ENCODE assay signal across 8 mouse cellular contexts in the genomic region with DNA sequence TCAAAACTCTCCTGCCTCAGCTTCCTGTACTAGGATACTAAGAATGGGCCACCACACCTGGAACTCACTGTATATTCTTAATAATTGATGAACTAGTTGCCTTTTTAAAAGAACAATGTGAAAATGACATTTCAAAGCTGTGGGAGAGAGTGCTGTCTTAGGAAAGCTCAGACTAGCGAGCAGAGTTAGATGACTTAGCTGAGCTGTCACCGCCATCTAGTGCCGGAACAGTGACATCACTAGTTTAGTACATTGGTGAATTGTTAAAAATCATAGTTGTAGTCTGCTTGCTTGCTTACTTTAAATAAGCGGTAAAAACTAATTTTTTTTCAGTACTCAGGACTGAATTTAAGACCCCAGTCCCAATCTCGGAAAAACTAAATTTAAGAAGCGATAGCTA. TPM values are rescaled to one million over a fixed set of nuclear protein-coding genes. Genes with fewer than 3 reads are reported as not detected.
DNase-seq lines count a peak whose midpoint lies in the region; ATAC-seq lines count a peak whose summit lies in the region.

No protein-coding gene starts in this region.

- no peak overlapping the region for H3K9ac ChIP-seq in embryonic facial prominence, embryonic 15.5 days
- H3K9ac ChIP-seq in hindbrain, embryonic 14.5 days: no peak overlapping the region
- H3K9ac ChIP-seq in liver, embryonic 11.5 days (ENCODE audit: low read depth, low read length): no peak overlapping the region
- H3K9ac ChIP-seq in neural tube, embryonic 13.5 days: no peak overlapping the region

- no peaks in the 10 kb centered on the region for H3K36me3 ChIP-seq in embryonic facial prominence, embryonic 15.5 days
- H3K36me3 ChIP-seq in hindbrain, embryonic 14.5 days (replicated peaks; ENCODE audit: control insufficient read depth, insufficient read depth): no peaks in the 10 kb centered on the region
- H3K36me3 ChIP-seq in liver, embryonic 11.5 days (ENCODE audit: control insufficient read depth, insufficient read depth, low read length): no peaks in the 10 kb centered on the region
- no peaks in the 10 kb centered on the region for H3K36me3 ChIP-seq in neural tube, embryonic 13.5 days

- 8% methylated on average over 6 of the region's 6 CpGs for WGBS in embryonic facial prominence, embryonic 15.5 days
- WGBS in hindbrain, embryonic 14.5 days: 11% methylated on average over 6 of the region's 6 CpGs
- WGBS in liver, embryonic 11.5 days: 7% methylated on average over 6 of the region's 6 CpGs
- 9% methylated on average over 6 of the region's 6 CpGs for WGBS in neural tube, embryonic 13.5 days

- H3K27ac ChIP-seq in embryonic facial prominence, embryonic 15.5 days (replicated peaks): no peak overlapping the region
- H3K27ac ChIP-seq in hindbrain, embryonic 14.5 days: no peak overlapping the region
- H3K27ac ChIP-seq in liver, embryonic 11.5 days (ENCODE audit: low read depth, low read length): no peak overlapping the region
- H3K27ac ChIP-seq in neural tube, embryonic 13.5 days (replicated peaks): no peak overlapping the region

- DNase-seq in urinary bladder, postnatal 25 days (ENCODE audit: low spot score): peak; percentile 43
- DNase-seq in urinary bladder, postnatal 10 days (ENCODE audit: low spot score): no peak
- peak; percentile 66 to 72 for DNase-seq in adrenal gland, postnatal 36 days
- peak; percentile 84 for DNase-seq in hindbrain, embryonic 14.5 days (ENCODE audit: low spot score)
- DNase-seq in liver, embryonic 11.5 days (ENCODE audit: low spot score): no peak
- peak; percentile 49 for DNase-seq in thymus, postnatal 36 days

- H3K4me1 ChIP-seq in embryonic facial prominence, embryonic 15.5 days: peaks cover 25% of the 10 kb centered on the region
- H3K4me1 ChIP-seq in hindbrain, embryonic 14.5 days (replicated peaks; ENCODE audit: control insufficient read depth, insufficient read depth, low read length): no peaks in the 10 kb centered on the region
- H3K4me1 ChIP-seq in liver, embryonic 11.5 days (replicated peaks; ENCODE audit: control insufficient read depth, insufficient read depth, low read length): peaks cover 26% of the 10 kb centered on the region
- H3K4me1 ChIP-seq in neural tube, embryonic 13.5 days (replicated peaks): no peaks in the 10 kb centered on the region

- no peaks in the 10 kb centered on the region for H3K9me3 ChIP-seq in embryonic facial prominence, embryonic 15.5 days (replicated peaks)
- H3K9me3 ChIP-seq in hindbrain, embryonic 14.5 days (ENCODE audit: control insufficient read depth, low read length): no peaks in the 10 kb centered on the region
- no peaks in the 10 kb centered on the region for H3K9me3 ChIP-seq in liver, embryonic 11.5 days (ENCODE audit: control insufficient read depth, low read length)
- no peaks in the 10 kb centered on the region for H3K9me3 ChIP-seq in neural tube, embryonic 13.5 days

- no peak overlapping the region for H3K4me2 ChIP-seq in embryonic facial prominence, embryonic 15.5 days (replicated peaks)
- no peak overlapping the region for H3K4me2 ChIP-seq in hindbrain, embryonic 14.5 days (replicated peaks)
- no peak overlapping the region for H3K4me2 ChIP-seq in liver, embryonic 11.5 days
- H3K4me2 ChIP-seq in neural tube, embryonic 13.5 days: no peak overlapping the region

- H3K27me3 ChIP-seq in embryonic facial prominence, embryonic 15.5 days: no peaks in the 10 kb centered on the region
- no peaks in the 10 kb centered on the region for H3K27me3 ChIP-seq in hindbrain, embryonic 14.5 days (ENCODE audit: control insufficient read depth, insufficient read depth, low read length)
- peaks cover 6% of the 10 kb centered on the region; the same call in 1 of the 2 replicates for H3K27me3 ChIP-seq in liver, embryonic 11.5 days (replicated peaks; ENCODE audit: control insufficient read depth, insufficient read depth, low read length)
- H3K27me3 ChIP-seq in neural tube, embryonic 13.5 days: no peaks in the 10 kb centered on the region

- peak; percentile 52; the same call in 1 of the 2 replicates for ATAC-seq in embryonic facial prominence, embryonic 15.5 days (ENCODE audit: insufficient number of reproducible peaks, low FRiP score, low TSS enrichment, low read depth)
- ATAC-seq in hindbrain, embryonic 14.5 days (ENCODE audit: low FRiP score): no peak
- peak; percentile 57; the same call in 1 of the 2 replicates for ATAC-seq in liver, embryonic 11.5 days (replicated peaks; ENCODE audit: low FRiP score)
- 0 out of 2 replicates have a peak, but pooled peaks have one; percentile 53 for ATAC-seq in neural tube, embryonic 13.5 days (ENCODE audit: low read depth)

- no peak overlapping the region for H3K4me3 ChIP-seq in embryonic facial prominence, embryonic 15.5 days (replicated peaks)
- no peak overlapping the region for H3K4me3 ChIP-seq in hindbrain, embryonic 14.5 days (replicated peaks; ENCODE audit: low read length)
- H3K4me3 ChIP-seq in liver, embryonic 11.5 days (ENCODE audit: low read depth, low read length): no peak overlapping the region
- H3K4me3 ChIP-seq in neural tube, embryonic 13.5 days: no peak overlapping the region

RNA-seq across cellular contexts. Expression of a gene that starts 35.1 kb away (rescaled TPM):
- total RNA-seq in adrenal gland, postnatal 36 days (2021): under 1 TPM; 0.10 to 0.30 TPM
- polyA plus RNA-seq in embryonic facial prominence, embryonic 15.5 days (2015; fragmentation: Nextera tagmentation; extraction: Ambion mirVana): 4.9 and 8.3 TPM in 2 replicates
- polyA plus RNA-seq in hindbrain, embryonic 14.5 days (2014; fragmentation: Nextera tagmentation; extraction: Ambion mirVana): 4.8 and 4.9 TPM in 2 replicates
- 0.14 and 0.52 TPM in 2 replicates for polyA plus RNA-seq in liver, embryonic 11.5 days (2014; fragmentation: Nextera tagmentation; extraction: Ambion mirVana)
- 2.2 and 2.7 TPM in 2 replicates for polyA plus RNA-seq in neural tube, embryonic 13.5 days (2015; fragmentation: Nextera tagmentation; extraction: Ambion mirVana)

RNA-seq across cellular contexts. Expression of a gene that starts 46.2 kb away (rescaled TPM):
- 1 to 10 TPM in 1 of 2 experiments, under 1 TPM in 1; 0.66 to 1.1 TPM for total RNA-seq in adrenal gland, postnatal 36 days (2021)
- 29.0 and 31.5 TPM in 2 replicates for polyA plus RNA-seq in embryonic facial prominence, embryonic 15.5 days (2015; fragmentation: Nextera tagmentation; extraction: Ambion mirVana)
- polyA plus RNA-seq in hindbrain, embryonic 14.5 days (2014; fragmentation: Nextera tagmentation; extraction: Ambion mirVana): 39.9 and 40.8 TPM in 2 replicates
- polyA plus RNA-seq in liver, embryonic 11.5 days (2014; fragmentation: Nextera tagmentation; extraction: Ambion mirVana): 1.8 and 2.4 TPM in 2 replicates
- 68.1 and 72.0 TPM in 2 replicates for polyA plus RNA-seq in neural tube, embryonic 13.5 days (2015; fragmentation: Nextera tagmentation; extraction: Ambion mirVana)

Comparison
In these comparisons a context has a peak if more than half of its experiments do, and no peak if none do; other contexts are left out.
1. DNase-seq: peak in urinary bladder, postnatal 25 days (single experiment), adrenal gland, postnatal 36 days (2 of 2), hindbrain, embryonic 14.5 days (single experiment) and thymus, postnatal 36 days (2 of 2); none in urinary bladder, postnatal 10 days (single experiment) and liver, embryonic 11.5 days (single experiment).